ENCODE assay signal across 13 mouse cellular contexts in the genomic region with DNA sequence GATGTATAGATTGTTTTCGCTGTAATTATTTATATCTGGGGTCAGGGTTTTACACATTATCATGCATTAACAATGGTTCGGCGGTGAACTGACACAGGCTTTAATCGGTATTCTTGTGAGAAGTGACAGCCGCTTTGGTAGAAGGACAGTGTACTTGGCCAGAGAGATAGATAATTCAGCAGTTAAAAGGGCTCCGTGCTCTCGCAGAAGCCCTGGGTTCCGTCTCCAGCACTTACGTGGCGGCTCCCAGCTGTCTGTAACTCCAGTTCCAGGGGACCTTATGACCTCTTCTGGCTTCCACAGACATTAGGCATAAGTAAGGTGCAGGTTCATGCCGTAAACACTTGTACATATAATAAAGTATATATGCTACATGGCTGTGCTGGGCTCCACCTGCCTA.
"Had no signal": no experiment of that assay in that cellular context is flagged by ENCODE, and none has a peak within 500 bp of the region (broad histone marks: within the 10 kb centered on the region; RNA-seq: fewer than 3 reads in every experiment).

No protein-coding gene starts in this region.

- H3K36me3 ChIP-seq: limb, embryonic 15.5 days; liver, embryonic 13.5 days; midbrain, embryonic 12.5 days had no signal

- H3K9ac ChIP-seq: limb, embryonic 15.5 days; liver, embryonic 13.5 days; midbrain, embryonic 12.5 days; neural tube, embryonic 15.5 days had no signal

- H3K9me3 ChIP-seq: limb, embryonic 15.5 days; liver, embryonic 13.5 days; midbrain, embryonic 12.5 days; neural tube, embryonic 15.5 days had no signal

- H3K27ac ChIP-seq: kidney, postnatal 0 days; limb, embryonic 15.5 days; liver, embryonic 13.5 days; midbrain, embryonic 12.5 days; neural tube, embryonic 15.5 days had no signal

- H3K4me3 ChIP-seq: limb, embryonic 15.5 days; liver, embryonic 13.5 days; midbrain, embryonic 12.5 days; myocyte; neural tube, embryonic 15.5 days had no signal

- DNase-seq: kidney, postnatal 36 days; layer of hippocampus, adult 9-11 months; layer of hippocampus, postnatal 36 days; liver, embryonic 13.5 days; lung, adult 18-20 months; right cerebral cortex, adult 18-20 months; right cerebral cortex, postnatal 25 days; thymus, postnatal 36 days had no signal

- H3K4me2 ChIP-seq: limb, embryonic 15.5 days; liver, embryonic 13.5 days; midbrain, embryonic 12.5 days; neural tube, embryonic 15.5 days had no signal

- H3K27me3 ChIP-seq: limb, embryonic 15.5 days; liver, embryonic 13.5 days; midbrain, embryonic 12.5 days; neural tube, embryonic 15.5 days had no signal
